Mouse (Mus musculus) left cerebral cortex, postnatal 14 days (tissue): Measurements from ENCODE around the gene Shkbp1. TPM values are rescaled to one million over a fixed set of nuclear protein-coding genes. Genes with fewer than 3 reads are reported as not detected.
A peak's percentile ranks its signal among the peaks of the same experiment; 100 is the strongest.

ENCODE experiments used
- DNase-seq, 2 experiments: peaks; one replicate each; pipeline ENCODE4 v3.0.0; 2021 to 2022; ENCODE audit warnings: low spot score in 2 of 2, mixed read lengths in 1 of 2
- intact Hi-C: fragments of 180-260 bp; cut with DNase I; formaldehyde crosslinking; loops from one replicate; pipeline ENCODE4 v1.15.1; 2025
- total RNA-seq, 2 experiments: library from RNA; stranded (reverse); gene quantifications; 2 replicates each; pipeline ENCODE4 v1.2.3; 2021

Shkbp1 gene
- total RNA-seq, 2 experiments from 2014 or later, result 22.2 to 27.4 TPM

DNA sequence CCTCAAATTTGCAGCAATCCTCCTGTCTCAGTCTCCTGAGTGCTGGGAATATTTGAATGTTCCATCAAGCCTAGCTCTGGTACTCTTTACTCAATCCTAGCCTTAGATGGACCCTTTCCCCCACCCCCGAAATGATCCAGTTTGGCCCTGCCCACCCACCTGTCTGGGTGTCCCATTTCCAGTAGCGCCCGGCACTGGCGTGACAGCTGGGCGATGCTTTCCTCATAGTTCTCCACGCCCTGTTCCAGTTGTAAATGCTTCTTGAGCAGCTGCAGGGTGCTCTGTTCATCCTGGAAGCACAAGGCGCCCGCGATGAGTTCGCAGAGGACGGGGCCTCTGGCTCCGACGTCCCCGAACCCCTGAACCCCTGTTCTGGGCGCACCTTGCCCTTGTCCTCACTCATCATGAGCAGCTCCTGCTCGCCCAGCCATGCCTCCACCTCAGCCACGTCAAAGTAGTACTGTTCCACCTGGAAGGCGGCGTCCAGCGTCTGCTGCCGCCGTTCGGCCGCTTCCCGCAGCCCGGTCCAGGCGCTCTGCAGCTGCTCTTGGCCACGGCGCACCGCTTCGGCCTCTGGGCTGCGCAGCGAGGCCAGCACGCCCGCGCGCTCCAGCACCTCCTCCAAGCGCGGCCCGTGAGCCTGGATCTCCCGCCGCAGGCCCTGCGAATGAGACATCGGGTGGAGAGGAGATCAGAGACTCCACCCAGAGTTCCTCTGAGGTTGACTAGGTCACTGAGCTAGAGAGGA, 16.1 kb upstream of the Shkbp1 start:
- intact Hi-C loops, result no loop called here

DNA sequence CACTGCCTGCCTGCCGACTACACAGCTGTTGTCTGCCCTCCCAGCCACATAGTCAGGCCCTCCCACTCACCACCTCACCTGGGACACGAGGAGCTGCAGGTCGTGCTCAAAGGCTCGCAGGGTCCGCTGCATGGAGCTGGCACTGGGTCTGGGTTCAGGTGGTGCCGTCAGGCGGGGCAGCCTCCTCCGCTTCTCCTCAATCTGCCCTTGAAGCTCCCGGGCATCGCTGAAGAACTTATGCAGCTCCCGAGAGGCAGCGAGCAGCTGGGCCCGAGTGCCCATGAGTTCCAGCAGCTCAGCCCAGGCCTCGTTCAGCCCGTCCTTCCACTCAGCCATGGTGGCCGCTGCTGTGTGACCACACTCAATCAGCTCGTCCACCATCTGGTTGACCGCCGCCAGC, 13.3 kb upstream of the Shkbp1 start:
- DNase-seq, result no peak
- intact Hi-C loops, result no loop called here

More for the DNA sequence above, 16.1 kb upstream of the Shkbp1 start:
- no peak for DNase-seq

DNA sequence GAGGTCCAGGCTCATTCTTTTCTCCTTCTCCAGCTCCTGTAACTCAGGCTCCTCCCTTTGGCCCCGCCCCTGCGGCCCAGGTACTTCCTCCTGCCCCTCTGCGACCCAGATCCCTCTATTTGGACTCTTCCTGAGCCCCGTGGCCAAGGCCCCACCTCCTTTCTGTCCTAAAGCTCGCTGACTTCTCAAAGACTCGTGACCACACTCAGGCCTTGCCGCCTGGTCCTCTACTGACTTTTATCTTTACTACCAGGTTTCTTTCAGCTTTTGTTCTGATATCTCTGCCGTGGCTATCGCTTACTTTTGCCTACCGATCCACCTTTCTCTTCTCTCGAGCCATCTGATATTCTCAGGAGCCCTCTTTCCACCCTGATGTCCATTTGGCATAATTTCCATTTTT, 12.2 kb upstream of the Shkbp1 start:
- no peak for DNase-seq
- intact Hi-C loops, result no loop called here

DNA sequence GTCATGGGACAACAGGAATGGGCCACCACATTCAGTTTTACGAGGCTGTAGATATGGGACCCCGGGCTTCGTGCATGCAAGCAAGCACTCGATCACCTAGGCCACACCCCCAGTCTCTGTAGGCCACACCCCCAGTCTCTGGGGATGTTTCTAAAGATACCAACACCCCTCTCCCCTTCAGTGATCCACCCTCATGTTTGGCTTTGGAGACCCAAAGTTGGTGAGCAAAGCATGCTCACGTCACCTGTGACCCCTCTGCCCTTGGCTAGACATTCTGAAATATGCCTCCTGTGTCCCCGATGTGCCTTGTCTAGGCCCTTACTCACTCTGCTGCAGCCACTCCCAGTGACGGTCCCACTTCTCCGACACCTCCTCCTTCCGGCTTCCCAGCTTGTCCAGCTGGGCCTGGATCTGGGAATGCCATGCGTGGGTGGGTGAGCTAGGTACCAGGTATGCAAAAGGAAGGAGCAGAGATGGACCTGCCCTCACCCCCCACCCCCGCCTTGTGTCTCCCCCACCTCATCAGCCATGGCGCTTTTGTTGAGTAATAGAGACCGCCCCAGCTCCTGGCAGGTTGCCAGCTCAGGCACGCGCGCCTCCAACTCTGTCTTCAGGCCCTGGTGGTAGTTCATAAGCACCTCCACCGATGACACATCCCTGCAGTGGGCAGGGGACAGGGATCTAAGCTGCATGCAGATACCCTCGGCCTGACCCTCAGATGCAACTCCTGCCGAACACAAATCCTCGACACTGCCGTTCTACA, 10.4 kb upstream of the Shkbp1 start:
- peak in 1 of 2 experiments; percentile 36 for DNase-seq
- intact Hi-C loops, result no loop called here

DNA sequence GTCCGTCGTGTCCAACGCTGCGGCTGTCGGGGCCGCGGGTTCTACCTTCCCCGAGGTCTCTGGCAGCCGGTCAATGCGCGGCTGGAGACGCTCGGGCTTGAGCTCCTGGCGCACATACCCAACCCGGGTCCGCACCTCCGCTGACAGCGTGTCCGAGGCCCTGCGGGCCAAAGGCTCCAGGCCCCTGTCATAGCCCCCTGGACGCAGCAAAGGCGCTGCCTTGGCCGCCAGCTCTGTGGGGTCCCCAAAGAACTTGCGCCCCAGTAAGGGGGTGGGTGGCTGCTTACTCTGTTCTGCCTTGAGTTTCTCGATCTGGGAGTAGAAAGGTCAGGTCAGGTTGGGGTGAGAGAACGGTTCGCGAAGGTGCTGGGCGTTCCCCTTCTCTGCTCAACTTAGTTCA, 8.6 kb upstream of the Shkbp1 start:
- intact Hi-C loops, result no loop called here
- no peak for DNase-seq

DNA sequence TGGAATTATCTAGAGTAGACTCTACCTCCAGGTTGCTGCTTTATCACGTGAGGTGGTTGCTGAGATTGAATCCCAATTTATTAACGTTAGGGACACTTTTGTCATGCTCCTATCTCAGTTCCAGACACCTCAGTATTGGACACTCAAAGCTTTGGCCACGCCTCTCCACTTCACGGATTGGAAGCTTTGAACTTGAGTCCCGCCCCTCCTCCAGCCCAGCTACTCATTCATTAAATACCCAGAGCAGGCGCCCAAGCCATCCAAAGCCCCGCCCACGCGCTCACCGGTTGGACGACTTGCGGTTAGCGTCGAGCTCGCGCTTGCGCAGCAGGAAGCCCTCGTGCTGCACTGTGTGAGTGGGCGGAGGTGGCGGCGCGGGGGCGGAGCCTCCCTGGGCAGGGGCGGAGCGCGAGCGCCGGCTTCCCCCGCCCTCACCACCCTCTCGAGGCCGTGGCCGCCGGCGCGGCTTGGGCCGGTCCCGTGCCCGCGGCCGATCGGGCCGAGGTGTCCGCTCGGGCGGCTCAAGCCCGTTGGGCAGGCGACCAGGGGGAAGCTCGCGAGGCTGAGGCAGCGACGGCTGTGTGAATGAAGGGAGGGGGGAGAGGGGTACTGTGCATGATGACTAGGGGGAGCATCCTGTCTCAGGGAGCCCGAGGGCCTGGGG, 5.6 kb upstream of the Shkbp1 start:
- intact Hi-C loops, result no loop called here
- DNase-seq, result peak; percentile 99 to 100

DNA sequence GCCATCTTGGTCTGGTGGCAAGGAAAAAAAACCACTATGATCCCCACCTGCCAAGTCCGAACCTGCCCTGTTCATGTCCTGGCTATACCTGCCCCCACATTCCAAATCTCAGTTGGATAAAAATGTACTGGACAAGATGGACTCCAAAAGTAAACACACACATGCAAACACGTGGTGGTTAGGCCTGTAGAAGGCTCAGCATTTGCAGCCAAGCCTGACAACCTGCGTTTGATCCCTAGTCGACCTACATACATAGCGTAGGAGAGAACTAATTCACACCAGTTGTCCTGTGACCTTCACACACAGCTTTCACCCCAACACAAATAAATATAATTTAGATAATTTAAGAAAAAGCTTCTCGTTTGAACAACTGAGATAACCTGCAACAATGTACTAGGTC, 4.9 kb upstream of the Shkbp1 start:
- DNase-seq, result no peak
- intact Hi-C loops, result no loop called here

DNA sequence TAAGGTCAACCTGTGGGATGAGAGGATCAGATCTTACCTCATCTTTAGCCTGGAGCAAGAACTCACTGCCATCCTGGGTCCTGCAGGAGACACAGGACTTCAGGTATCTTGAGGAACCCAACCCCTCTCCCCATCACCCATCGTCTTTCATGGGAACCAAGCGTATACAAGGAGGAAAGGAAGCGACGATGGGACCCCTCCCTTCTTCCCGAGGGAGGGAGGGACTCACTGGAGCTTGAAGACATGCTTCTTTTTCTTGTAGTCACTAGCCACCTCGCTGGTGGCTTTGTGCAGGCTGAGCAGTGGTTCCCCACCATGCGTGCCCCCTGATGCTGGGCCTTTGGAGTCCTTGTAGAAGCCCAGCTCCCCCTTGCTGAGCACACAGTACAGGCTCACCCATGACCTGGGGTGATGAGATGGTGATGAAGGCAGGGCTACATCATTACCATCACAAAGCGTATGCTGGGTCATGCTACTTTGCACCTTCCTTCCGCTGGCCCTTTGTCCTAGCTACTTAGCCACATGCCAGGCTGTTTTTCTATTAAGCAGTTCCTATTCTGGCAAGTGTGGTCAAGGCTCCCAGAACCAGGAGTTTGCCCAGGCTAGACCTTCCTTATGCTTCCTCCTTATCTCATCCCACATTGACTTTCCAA, 4.0 kb upstream of the Shkbp1 start:
- intact Hi-C loops, result no loop called here

DNA sequence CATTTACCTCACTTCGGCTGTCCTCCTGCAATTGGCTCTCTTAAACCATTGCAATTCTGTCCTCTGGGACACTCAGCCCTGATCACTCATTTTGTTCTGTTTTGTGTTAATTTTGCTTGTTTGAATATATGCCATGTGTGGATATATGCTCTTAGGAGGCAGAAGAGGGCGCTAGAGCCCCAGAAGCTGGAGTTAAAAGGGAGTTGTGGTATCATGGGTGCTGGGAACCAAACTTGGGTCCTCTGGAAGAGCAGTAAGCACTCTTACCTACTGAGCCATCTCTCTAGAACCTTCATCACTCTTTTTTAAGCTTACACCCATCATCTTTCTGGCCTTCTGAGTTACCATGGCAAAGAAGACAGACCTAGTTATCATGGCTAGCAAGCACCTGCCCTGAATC, 3.3 kb upstream of the Shkbp1 start:
- intact Hi-C loops, result no loop called here
- no peak for DNase-seq

More for the DNA sequence above, 4.0 kb upstream of the Shkbp1 start:
- DNase-seq, result no peak

DNA sequence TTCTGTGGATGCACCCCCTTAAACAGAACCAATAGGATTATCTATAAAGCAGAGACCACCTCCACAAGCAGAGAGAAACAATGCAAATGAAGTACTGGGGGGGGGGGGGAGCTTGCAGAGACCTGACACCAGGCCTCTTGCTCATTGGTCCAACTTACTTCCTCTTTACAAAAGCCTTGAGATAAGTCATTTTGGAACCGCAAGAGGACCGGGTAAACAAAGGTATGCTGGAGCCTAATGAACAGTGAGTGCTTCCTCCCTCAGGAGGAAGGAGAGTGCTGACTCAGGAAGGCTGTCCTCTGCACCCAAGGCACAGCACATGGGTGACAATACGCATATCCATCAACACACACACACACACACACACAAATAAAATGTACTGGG, 1.8 kb upstream of the Shkbp1 start:
- DNase-seq, result no peak
- intact Hi-C loops, result no loop called here

DNA sequence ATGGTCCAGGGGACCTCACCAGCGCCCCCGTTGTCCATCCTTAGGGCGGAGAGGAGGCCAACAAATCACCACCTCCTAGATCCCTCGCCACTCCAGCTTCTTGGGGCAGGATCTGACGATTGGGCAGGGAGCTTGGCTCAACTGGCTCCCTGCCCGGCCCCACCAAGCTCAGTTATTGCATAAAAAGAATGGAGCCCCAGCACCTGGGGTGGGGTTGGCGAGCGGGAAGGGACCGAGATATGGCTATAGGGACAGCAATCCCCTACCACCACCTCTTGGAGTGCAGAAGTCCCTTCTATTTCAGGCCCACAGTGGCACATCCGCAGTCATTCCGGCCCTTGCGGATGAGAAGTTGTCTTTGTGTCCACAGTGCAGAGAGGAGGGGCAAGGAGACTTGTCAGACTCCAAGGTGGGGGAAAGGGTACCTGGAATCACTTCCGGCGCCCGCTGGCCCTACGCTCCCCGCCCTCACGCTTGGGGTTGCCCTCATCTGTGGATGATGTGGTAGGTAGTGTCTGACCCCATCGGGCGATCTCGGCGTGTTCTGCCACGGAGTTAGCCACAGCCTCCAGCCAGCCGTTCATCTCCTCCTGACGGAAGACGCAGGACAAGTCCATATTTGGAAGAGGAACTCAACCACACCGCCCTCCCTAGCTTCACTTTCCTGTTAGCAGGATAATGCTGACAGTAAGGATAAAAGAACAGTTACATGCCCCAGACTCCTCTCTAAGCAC, 1.2 kb upstream of the Shkbp1 start, which contains the start of gene Gm20479:
Gene Gm20479 (minus strand): TSS at position 559 of the 734 bp plus-strand sequence.
- intact Hi-C loops, result no loop called here
- DNase-seq, result no peak

DNA sequence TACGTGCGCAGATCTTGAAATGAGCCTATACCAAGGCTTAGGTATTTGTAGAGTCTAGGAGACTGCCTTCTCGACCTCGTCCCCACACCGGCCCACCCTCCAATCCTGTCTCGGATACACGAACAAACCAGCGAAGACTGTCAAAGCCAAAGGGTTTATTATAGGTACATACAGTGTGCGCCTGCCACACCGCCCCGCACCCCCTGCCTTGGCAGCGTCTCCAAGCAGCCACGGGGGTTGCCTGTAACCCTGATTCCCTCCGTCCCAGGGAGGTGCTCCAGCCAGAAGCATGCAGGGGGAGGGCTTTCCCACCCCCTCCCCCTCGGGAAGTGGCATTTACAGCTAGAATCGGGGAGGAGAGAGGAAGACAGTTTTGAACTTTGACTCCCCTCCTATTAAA, 429 bp upstream of the Shkbp1 start:
- intact Hi-C loops, result no loop called here
- DNase-seq, result peak; percentile 29 to 56

DNA sequence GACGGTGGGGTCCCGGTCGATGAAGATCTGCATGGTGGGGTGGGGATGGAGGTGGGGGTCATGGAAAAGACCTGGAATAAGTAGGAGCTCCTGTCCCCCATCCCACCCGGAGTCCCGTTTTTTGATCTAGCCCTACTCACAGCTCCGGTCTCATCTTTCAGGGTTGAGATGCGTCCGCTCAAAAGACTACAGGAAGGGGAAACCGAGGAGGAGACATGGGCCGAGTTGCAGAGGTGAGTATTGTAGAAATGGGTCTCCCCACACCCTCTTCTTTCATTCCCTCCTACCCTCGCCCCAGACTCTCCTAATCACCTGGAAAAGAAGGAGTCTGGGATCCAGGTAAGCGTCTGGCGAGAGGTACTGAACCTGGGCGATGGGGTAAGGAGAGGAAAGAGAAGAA, 558 bp downstream of the Shkbp1 start:
- no peak for DNase-seq
- intact Hi-C loops, result no loop called here

DNA sequence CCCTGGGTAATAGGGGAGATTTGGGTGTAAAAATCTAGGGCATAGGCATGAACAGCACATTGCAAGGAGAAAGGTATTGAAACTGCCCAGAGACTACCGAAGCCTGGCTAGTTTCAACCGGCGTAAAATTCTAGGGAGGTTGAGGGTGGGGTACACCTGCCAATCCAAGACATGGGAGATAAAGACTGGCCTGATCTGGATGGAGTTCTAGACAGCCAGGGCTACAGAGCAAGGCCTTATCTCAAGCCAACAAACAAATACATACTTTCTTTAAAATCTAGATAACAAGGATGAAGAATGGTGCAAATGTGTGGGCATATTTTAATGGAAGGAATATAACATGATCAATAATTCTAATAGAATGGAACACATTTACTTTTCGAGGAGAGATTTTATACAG, 1.0 kb downstream of the Shkbp1 start:
- intact Hi-C loops, result no loop called here

DNA sequence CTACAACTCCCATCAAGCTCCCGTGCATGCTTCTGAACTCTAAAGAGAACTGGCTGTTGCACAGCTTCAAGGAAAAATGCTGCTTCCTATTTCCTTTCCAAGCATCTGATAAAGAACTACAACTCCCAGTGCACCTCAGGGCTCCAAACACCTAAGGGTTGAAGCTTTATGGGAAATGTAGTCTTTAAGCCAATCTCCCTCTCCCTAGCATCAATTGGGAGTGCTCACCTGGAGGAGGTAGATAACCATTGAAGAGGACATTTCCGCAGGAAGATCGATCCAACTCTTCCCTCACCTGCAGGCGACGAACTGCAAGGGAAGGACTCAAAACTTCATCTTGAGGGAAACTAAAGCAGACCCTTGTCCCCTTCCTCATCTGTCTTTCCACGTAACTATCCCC, 1.7 kb downstream of the Shkbp1 start:
- DNase-seq, result peak in 1 of 2 experiments; percentile 68
- intact Hi-C loops, result no loop called here

More for the DNA sequence above, 1.0 kb downstream of the Shkbp1 start:
- DNase-seq, result no peak

DNA sequence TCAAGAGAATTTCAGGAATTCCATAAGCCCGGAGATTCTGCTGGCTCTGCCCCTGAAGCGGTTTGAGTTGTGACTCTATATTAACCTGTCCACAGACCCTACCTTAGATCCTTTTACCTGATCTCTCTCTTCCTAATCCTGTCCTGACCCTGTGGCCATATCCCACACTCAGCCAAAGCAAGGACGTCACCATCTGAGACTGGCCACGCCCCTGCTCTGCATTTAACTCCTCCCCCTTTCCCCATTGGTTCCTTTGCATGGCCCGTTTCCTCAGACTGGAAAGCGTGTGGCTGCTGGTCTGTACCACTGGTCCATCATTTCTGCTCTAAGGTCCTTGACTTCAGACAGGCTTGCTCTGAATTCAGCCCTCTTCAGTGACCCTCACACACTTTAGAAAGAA, 10.4 kb downstream of the Shkbp1 start:
- intact Hi-C loops, result no loop called here
- no peak for DNase-seq

DNA sequence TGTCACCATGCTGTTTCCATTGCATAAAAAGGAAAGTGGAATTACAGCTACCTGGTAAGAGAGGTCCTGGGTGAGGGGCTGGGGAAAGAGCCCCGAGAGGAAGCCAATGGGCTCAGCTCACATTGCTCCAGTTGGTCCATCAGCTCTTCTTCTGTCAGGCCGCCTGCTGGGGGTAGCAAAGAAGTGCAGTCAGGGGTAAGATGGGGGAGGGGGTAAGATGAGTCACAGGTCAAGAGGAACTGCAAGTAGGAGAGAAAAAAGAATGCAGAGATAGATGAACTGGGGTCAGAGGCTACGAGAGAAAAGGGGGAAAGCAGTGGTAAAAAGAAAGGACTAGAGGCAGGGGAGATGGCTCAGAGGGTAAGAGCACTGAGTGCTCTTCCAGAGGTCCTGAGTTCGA, 13.2 kb downstream of the Shkbp1 start:
- no peak for DNase-seq
- intact Hi-C loops, result no loop called here

DNA sequence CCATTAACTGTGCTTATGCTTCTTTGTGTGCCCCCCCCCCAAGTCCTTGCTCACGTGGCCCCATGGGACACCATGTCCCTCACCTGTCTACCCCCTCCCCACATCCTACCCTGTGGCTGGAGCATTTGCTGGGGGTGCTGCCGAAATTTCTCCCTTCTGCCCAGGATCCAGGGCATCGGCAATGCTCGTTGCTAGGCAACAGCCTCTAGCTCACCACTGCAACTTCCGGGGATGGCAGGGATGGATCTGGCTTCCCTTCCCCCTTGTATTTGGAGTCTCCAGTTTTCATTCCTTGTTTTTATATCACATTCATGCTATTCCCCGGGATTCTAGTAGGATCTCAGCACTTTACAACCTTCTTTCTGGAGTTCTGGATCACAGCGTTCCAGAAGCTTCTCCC, 16.3 kb downstream of the Shkbp1 start:
- peak; percentile 70 to 85 for DNase-seq
- intact Hi-C loops, result loop anchor here (5.0 to 10.0 kb wide), 4 partner anchors 43 to 345 kb away; partner anchors contain the start of gene Zfp607b

DNA sequence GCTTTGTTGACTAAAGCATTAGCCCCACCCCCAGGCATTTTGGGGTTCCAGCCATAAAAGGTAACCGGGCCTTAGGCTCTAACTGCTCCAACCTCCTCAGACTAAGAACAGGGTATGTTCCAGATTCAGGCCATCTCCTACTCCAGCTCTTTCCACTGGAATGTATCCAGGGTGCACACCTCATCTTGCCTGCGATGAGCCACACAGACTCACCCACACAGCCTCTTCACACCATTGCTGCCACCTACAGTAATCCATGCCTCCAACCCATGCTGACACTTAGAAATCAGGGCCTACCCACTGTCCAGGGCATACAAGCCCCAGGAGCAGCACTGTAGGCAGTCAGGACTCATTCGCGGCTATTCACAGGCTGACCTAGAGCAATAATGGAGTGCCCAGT, 16.7 kb downstream of the Shkbp1 start:
- DNase-seq, result peak in 1 of 2 experiments; percentile 46
- intact Hi-C loops, result loop anchor here (5.0 to 10.0 kb wide), 4 partner anchors 43 to 346 kb away; partner anchors contain the start of gene Zfp607b
